In genomic region chr5:48331441-48331840, GRCm38 (mm10) we compare ENCODE assay signal across 16 mouse cellular contexts. TPM values are rescaled to one million over a fixed set of nuclear protein-coding genes. Genes with fewer than 3 reads are reported as not detected.
DNase-seq lines count a peak whose midpoint lies in the region; ATAC-seq and TF ChIP-seq lines count a peak whose summit lies in the region.
"Had no signal": no experiment of that assay in that cellular context is flagged by ENCODE, and none has a peak within 500 bp of the region (broad histone marks: within the 10 kb centered on the region; RNA-seq: fewer than 3 reads in every experiment).

No protein-coding gene starts in this region.

- peaks cover 2 to 10% of the 10 kb centered on the region in 2 experiments; a peak in 3 of 4 replicates for H3K4me1 ChIP-seq in CH12.LX (ENCODE audit: control insufficient read depth in 1 of 2, insufficient read depth in 2 of 2)
- H3K4me1 ChIP-seq in kidney, embryonic 15.5 days = peaks cover 14% of the 10 kb centered on the region
- H3K4me1 ChIP-seq: neural tube, embryonic 15.5 days had no signal

- TF ChIP-seq CTCF in CH12.LX (conservative IDR thresholded peaks at IDR 0.05 in 1 of 2, IDR thresholded peaks at IDR 0.05 in 1 of 2; ENCODE audit: low read depth in 2 of 2, low read length in 2 of 2) = no peak

- H3K79me2 ChIP-seq in CH12.LX (replicated peaks; ENCODE audit: control insufficient read depth, extremely low read depth, insufficient read depth, poor library complexity, severe bottlenecking) = no peaks in the 10 kb centered on the region

- in situ Hi-C loops in CH12.LX (cut with MboI; ENCODE audit: low pct_ligation_motif_present, low pct_unique_long_range_greater_than_20kb, low sequenced_read_pairs) = no loop called here

- H3K27ac ChIP-seq in CH12.LX (ENCODE audit: insufficient read depth, low read depth) = no peak overlapping the region
- H3K27ac ChIP-seq in kidney, embryonic 15.5 days = no peak overlapping the region
- H3K27ac ChIP-seq: embryonic facial prominence, embryonic 12.5 days; forebrain, embryonic 12.5 days; midbrain, embryonic 13.5 days; neural tube, embryonic 15.5 days had no signal

- TF ChIP-seq POLR2A in CH12.LX (IDR thresholded peaks at IDR 0.05; ENCODE audit: low read depth, low read length) = no peak

- peak; percentile 96 for ATAC-seq in megakaryocyte, adult 5-6 weeks (ENCODE audit: poor library complexity, severe bottlenecking)
- no peak for ATAC-seq in kidney, embryonic 15.5 days (replicated peaks; ENCODE audit: low FRiP score)
- ATAC-seq: inflammation-experienced regulatory T-cells, adult 6 months; midbrain, embryonic 13.5 days had no signal

- dilution Hi-C loops in CH12.LX (cut with MboI; ENCODE audit: extremely low pct_ligation_motif_present, extremely low pct_unique_long_range_greater_than_20kb, low sequenced_read_pairs) = no loop called here

- H3K4me3 ChIP-seq in CH12.LX (replicated peaks in 1 of 3; ENCODE audit: low read depth in 2 of 3, low read length in 2 of 3, poor library complexity in 1 of 3) = no peak overlapping the region
- H3K4me3 ChIP-seq in kidney, embryonic 15.5 days (replicated peaks) = no peak overlapping the region
- H3K4me3 ChIP-seq: embryonic facial prominence, embryonic 12.5 days; forebrain, embryonic 12.5 days; midbrain, embryonic 13.5 days; neural tube, embryonic 15.5 days had no signal

- TF ChIP-seq RAD21 in CH12.LX (IDR thresholded peaks at IDR 0.05; ENCODE audit: low read depth, low read length) = no peak

- no peaks in the 10 kb centered on the region for H3K36me3 ChIP-seq in CH12.LX (replicated peaks in 1 of 2; ENCODE audit: control insufficient read depth in 1 of 2, insufficient read depth in 1 of 2, low read length in 1 of 2)
- no peaks in the 10 kb centered on the region for H3K36me3 ChIP-seq in kidney, embryonic 15.5 days
- H3K36me3 ChIP-seq: embryonic facial prominence, embryonic 12.5 days; forebrain, embryonic 12.5 days; G1E; midbrain, embryonic 13.5 days; neural tube, embryonic 15.5 days had no signal

- no peak overlapping the region for H3K9ac ChIP-seq in CH12.LX (ENCODE audit: insufficient read depth, low read depth)
- no peak overlapping the region for H3K9ac ChIP-seq in kidney, embryonic 15.5 days
- H3K9ac ChIP-seq: embryonic facial prominence, embryonic 12.5 days; forebrain, embryonic 12.5 days; midbrain, embryonic 13.5 days; neural tube, embryonic 15.5 days had no signal

- H3K27me3 ChIP-seq in CH12.LX (replicated peaks) = no peaks in the 10 kb centered on the region
- H3K27me3 ChIP-seq in kidney, embryonic 15.5 days = no peaks in the 10 kb centered on the region
- H3K27me3 ChIP-seq: embryonic facial prominence, embryonic 12.5 days; forebrain, embryonic 12.5 days; neural tube, embryonic 15.5 days had no signal

- DNase-seq in CH12.LX (ENCODE audit: extremely low read depth) (peak; percentile 72), NIH3T3 (ENCODE audit: low read depth) (peak; percentile 57)
- peak; percentile 23 for DNase-seq in fibroblast of lung, adult 2 months (ENCODE audit: low read depth)
- DNase-seq in heart, adult 9 months (ENCODE audit: low spot score in 2 of 2) = no peak
- DNase-seq in kidney, postnatal 10 days = no peak
- DNase-seq: cerebellum, adult 2 months; kidney, postnatal 14 days; right cerebral cortex, postnatal 14 days had no signal

- 49% methylated on average over 5 of the region's 5 CpGs for WGBS in kidney, embryonic 15.5 days

- no peak for TF ChIP-seq EP300 in CH12.LX (IDR thresholded peaks at IDR 0.05; ENCODE audit: low read length)

- H3K9me3 ChIP-seq in CH12.LX (replicated peaks; ENCODE audit: low read length) = no peaks in the 10 kb centered on the region
- H3K9me3 ChIP-seq in kidney, embryonic 15.5 days (replicated peaks) = no peaks in the 10 kb centered on the region
- H3K9me3 ChIP-seq: embryonic facial prominence, embryonic 12.5 days; forebrain, embryonic 12.5 days; G1E; midbrain, embryonic 13.5 days; neural tube, embryonic 15.5 days had no signal

- peak overlapping the region; percentile 6; the same call in 1 of the 2 replicates for H3K4me2 ChIP-seq in CH12.LX (ENCODE audit: insufficient read depth, low read depth, poor library complexity, severe bottlenecking)
- H3K4me2 ChIP-seq in kidney, embryonic 15.5 days = no peak overlapping the region
- H3K4me2 ChIP-seq: embryonic facial prominence, embryonic 12.5 days; forebrain, embryonic 12.5 days; midbrain, embryonic 13.5 days; neural tube, embryonic 15.5 days had no signal

TF ChIP-seq in CH12.LX, 34 proteins besides CTCF, POLR2A, EP300 and RAD21:
- TF ChIP-seq BHLHE40 (IDR thresholded peaks at IDR 0.05; ENCODE audit: low read depth, low read length) = 0 out of 2 replicates have a peak, but pooled peaks have one; percentile 5
- TF ChIP-seq MXI1 (IDR thresholded peaks at IDR 0.05; ENCODE audit: low read depth, low read length) = no peak
- peak; percentile 87 for TF ChIP-seq ETS1 (conservative IDR thresholded peaks at IDR 0.05; ENCODE audit: low read depth, low read length)
- no peak for TF ChIP-seq TCF12 (IDR thresholded peaks at IDR 0.05; ENCODE audit: low read depth, low read length)
- TF ChIP-seq MAFK (IDR thresholded peaks at IDR 0.05; ENCODE audit: insufficient replicate concordance, low read length) = 0 out of 2 replicates have a peak, but pooled peaks have one; percentile 12

RNA-seq across cellular contexts. Expression of gene 5730480H06Rik, which starts 3.7 kb away (rescaled TPM):
- total RNA-seq in CH12.LX (2012; rRNA removed) (10.2 and 11.4 TPM in 2 replicates), CH12.LX (2014; rRNA removed) (26.1 and 28.3 TPM in 2 replicates)
- 26.3 and 29.2 TPM in 2 replicates for polyA plus RNA-seq in CH12.LX (2012; ENCODE audit: insufficient read length, low read depth)
- total RNA-seq in megakaryocyte, adult 5-6 weeks (2015) = 10.3 and 13.0 TPM in 2 replicates
- total RNA-seq in megakaryocyte, adult 5-6 weeks (2017) = 2.6 and 8.9 TPM in 2 replicates
- polyA plus RNA-seq in kidney, embryonic 15.5 days (2015; fragmentation: Nextera tagmentation; extraction: Ambion mirVana) = 23.9 and 27.9 TPM in 2 replicates

Comparison
In these comparisons a context has a peak if more than half of its experiments do, and no peak if none do; other contexts are left out.
1. DNase-seq: peak in CH12.LX (single experiment), NIH3T3 (single experiment) and fibroblast of lung, adult 2 months (single experiment); none in heart, adult 9 months (0 of 2) and kidney, postnatal 10 days (single experiment).